ENCODE assay signal across 14 mouse cellular contexts in the genomic region with DNA sequence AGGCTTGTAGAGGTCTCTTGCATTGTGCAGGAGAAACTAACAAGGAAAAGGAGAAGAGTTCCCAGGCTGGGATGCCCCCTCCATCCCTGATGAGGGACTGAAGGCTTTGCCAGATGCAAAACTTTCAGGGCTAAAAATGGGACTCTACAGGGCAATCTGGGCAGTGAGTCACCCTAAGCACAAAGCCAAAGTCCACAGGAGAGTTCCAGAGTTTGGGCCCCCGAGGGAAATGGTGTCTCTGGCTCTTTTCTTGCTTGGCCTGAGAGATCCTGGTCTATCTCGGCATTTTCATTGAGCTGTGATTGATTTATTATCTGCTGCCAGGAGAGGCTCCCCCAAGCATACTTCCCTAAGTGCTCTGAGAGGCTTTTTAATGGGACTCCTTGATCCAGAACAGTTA.
DNase-seq lines count a peak whose midpoint lies in the region.
"Had no signal": no experiment of that assay in that cellular context is flagged by ENCODE, and none has a peak within 500 bp of the region (broad histone marks: within the 10 kb centered on the region; RNA-seq: fewer than 3 reads in every experiment).

No protein-coding gene starts in this region.

- DNase-seq in adrenal gland, postnatal 10 days: peak; percentile 37
- DNase-seq in adrenal gland, adult 18-20 months (ENCODE audit: low spot score in 2 of 2): no peak
- DNase-seq in 3T3-L1 (ENCODE audit: low read depth, low spot score) (peak; percentile 79), NIH3T3 (ENCODE audit: low read depth) (peak; percentile 56)
- DNase-seq in natural killer cell, adult 2 months (ENCODE audit: low spot score in 2 of 2): no peak
- no peak for DNase-seq in embryo, embryonic 10 days (ENCODE audit: low spot score)
- DNase-seq: adrenal gland, adult 8-10 months; B cell, adult 2 months; cerebellum, adult 18-20 months; cerebellum, adult 9-10 months; cerebellum, postnatal 14 days; gastrocnemius, postnatal 36 days; heart, adult 2 months; kidney, adult 18-20 months had no signal

Comparison
In these comparisons a context has a peak if more than half of its experiments do, and no peak if none do; other contexts are left out.
1. DNase-seq: peak in adrenal gland, postnatal 10 days (single experiment), 3T3-L1 (single experiment) and NIH3T3 (single experiment); none in adrenal gland, adult 18-20 months (0 of 2), natural killer cell, adult 2 months (0 of 2) and embryo, embryonic 10 days (single experiment).